Mouse (Mus musculus) frontal cortex, adult (tissue): ENCODE measurements around the gene Dnmt3a.
A peak's percentile ranks its signal among the peaks of the same experiment; 100 is the strongest.

Experiments used
- ATAC-seq: cut with Nextera tagmentation; 2 replicates; pipeline ENCODE4 v1.9.2; 2017; ENCODE audit warnings: mild to moderate bottlenecking, moderate library complexity, mixed read lengths; ENCODE audit not compliant: low TSS enrichment

Dnmt3a gene

DNA sequence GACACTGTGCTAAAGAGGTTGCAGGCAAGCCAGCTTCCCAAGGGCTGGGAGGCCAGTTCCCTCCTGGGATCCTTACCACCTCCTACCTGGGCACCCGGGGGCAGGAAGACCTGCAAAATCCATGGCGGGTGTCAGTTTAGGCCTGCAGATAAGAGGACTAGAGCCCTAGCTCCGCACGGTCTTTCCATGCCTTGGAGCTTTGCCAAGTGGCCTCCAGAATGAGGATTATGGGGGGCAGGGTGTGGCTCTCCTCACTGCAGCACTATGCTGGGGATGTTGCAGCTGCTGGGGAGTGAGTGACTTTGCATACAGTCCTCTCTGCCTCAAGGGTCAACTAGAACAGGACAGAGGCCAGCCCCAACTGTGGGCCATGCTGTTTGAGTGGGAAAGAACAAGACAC is 14.1 kb downstream of the Dnmt3a start:
- ATAC-seq: no peak

- ATAC-seq: peak; percentile 55
Observed at GRCm38 (mm10) chr12:3823408-3823807, 17.6 kb downstream of the Dnmt3a start.

DNA sequence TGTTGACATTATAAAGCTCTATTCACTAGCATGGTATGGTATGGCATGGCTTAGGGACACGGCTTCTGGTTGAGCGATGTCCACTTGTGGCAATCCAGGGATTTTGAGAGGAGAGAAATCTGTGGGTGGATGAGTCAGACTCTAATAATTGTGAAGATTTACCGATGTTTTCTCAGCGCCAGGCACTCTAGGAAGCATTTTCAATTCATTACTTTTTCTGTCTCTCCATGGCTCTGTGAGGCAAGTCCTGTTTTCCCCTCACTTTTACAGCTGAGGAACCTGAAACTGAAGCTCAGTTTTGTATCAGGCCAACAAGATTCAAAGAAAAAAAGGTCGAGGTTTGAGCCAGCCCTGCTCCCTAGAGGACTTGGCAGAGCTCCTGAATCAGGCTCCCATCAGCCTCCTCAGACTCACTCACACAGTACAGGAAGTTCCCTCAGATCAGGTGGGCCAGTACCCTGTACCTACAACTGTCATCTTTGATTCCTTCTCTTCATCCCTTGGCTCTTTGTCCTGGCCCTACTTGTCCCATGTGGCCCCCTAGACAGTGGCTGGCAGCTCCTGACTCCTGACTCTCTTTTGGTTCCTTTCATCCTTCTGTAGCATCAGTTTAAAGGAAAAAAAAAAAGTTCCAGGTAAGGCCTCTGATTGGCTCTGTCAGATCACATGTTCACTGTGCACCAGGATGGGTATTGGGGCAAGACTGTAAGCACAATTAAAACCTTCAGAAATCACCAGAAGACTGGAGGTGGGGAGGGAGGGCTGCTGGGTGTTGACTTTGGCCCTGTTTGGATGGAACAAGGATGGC is 19.3 kb downstream of the Dnmt3a start:
- no peak for ATAC-seq

- ATAC-seq: 0 out of 2 replicates have a peak, but pooled peaks have one; percentile 10
Observed at GRCm38 (mm10) chr12:3825714-3826080, 19.9 kb downstream of the Dnmt3a start.

DNA sequence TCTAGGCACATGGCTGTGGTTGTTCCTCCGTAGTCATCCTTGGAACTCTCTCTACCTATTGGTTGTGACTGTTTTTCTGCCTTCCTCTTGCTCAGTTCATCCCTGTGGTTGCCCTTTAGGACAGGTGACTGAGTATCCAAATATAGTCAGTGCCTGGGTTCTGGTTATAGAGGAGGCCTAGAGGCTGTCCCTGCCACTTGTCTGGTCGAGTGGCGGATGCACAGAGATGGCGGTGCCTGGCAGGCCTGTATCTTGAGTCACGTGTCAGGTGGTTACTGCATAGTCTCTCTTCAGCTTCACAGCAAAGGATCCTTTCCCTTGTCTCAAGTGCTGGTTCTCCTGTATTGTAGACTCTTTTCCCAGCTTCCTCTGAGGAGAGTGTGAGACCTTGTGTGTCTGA is 22.0 kb downstream of the Dnmt3a start:
- no peak for ATAC-seq

DNA sequence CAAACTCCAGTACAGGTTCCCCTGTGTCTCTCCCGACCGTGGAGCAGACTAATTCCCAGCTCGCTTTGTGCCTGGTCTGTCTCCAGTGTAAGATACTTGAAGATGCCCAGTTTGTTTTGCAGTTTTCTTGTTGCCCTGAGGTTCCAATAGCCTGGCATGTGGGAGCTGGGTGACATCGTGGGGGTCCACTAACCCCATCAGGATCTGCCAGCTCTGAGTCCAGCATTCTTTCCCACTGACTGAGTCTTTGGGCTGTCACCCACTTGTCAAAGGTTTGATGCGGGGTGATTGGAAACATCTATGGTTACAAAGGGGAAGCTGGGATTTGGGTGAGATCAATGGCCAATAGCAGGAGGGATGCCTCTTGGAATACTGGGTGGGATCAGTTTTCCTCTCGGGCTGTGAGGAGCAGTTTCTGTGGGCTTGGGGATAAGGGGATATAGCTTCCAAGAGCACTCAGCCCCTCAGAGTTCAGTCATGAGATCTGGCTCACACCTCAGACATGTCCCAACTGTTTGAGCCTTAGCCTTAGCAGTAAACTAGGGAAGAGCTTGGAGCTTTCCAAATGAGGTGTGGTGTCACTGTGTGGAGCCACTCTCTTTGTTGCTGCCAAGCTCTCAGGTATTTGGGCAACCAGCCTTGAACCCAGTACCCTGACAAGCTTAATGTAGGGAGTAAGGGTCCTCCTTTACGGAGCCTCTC is 27.4 kb downstream of the Dnmt3a start:
- 0 out of 2 replicates have a peak, but pooled peaks have one; percentile 10 for ATAC-seq

- ATAC-seq: peak; percentile 62
Observed at GRCm38 (mm10) chr12:3833851-3834273, 28.1 kb downstream of the Dnmt3a start.

- ATAC-seq: peak; percentile 36
Observed at GRCm38 (mm10) chr12:3834373-3835314, 28.8 kb downstream of the Dnmt3a start.

- no peak for ATAC-seq
Observed at GRCm38 (mm10) chr12:3835576-3835975, 29.8 kb downstream of the Dnmt3a start.

DNA sequence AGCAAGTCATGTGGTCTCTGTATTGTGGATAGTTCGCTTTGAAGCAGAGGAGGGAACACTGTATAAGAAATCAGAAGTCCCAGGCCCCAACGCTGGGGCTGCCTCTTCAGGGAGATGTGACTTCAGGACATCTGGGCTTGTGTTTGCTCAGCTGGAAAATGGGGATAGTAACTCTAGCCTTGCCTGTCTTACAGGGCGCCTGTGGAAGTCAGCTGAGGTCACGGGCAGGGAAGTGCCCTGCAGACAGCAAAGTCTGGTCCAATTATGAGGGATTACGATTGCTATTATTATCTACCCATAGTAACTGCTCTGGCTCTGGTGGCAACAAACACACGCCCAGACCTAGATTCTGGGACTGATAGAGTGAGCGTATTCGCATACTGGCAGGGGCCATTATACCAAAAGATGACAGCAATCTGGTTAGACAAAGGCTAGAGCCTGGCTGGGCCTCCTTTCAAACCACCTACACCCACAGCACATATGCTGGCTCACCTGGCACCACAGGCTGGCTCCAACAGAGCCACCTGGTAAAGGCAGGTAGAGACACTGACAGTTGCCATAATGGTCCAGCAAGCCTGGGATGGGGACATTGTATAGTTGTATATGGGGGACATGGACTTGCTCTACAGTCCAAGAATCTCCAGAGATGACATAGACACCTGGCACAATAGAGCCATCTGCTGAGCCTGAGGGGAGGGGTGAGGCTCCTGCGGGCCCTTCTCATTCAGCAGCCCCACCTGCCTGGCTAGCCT is 31.4 kb downstream of the Dnmt3a start:
- no peak for ATAC-seq

DNA sequence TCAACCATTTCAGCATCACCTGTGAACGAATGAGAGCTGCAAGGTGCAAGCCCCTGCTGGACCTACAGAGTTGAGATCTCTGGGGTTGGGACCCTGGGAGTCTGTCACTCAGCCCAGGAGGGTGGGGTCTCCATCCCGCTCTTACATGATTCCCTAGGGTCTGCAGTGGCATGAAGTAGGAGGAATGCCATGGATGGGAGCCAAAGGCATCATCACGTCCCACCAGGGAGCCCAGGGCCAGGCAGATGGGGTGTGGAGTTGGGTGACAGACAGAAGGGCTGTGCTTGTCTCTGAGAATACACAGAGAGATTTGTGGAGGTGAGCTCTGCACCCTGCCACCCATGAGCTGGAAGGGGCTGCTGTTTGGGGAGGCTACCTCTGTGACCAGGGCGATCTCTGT is 32.2 kb downstream of the Dnmt3a start:
- ATAC-seq: no peak

- no peak for ATAC-seq
Observed at GRCm38 (mm10) chr12:3839662-3840061, 33.9 kb downstream of the Dnmt3a start.

DNA sequence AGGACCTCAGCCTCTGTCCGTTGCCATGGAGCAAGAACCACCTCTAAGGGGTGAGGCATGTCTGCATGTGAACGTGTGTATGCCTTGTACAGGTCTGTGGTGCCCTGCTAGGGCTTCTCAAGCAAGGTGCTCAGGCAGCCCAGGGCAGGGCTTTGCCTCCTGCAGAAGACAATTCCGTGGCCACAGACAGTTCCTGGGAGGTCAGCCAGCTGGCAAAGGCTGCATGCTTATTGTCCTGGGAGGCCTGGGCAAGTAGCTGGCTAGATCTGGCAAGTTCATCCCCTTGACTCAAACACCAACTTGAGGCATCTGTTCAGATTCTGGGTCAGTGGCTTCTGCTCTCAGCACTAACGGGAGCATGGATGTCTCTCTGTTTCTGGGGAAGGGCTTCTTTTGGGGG is 35.3 kb downstream of the Dnmt3a start:
- no peak for ATAC-seq

DNA sequence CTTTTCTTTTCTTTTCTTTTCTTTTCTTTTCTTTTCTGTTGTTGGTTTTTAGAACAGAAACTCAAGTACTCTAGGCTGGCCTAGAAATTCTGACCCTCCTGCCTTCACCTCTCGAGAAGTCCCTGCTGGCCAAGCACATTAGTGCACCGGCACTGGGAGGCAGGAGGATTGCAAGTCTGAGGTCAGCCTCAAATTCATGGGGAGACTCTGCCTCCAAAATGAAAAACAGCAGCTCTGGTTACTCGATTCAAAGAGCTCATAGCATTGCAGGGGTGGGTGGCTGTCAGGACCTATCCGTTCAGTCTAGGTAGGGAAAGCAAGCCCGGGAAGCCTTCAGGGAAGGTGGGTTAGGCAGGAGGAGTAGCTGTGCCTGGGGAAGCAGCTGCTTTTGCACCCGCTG is 37.0 kb downstream of the Dnmt3a start:
- ATAC-seq: no peak

DNA sequence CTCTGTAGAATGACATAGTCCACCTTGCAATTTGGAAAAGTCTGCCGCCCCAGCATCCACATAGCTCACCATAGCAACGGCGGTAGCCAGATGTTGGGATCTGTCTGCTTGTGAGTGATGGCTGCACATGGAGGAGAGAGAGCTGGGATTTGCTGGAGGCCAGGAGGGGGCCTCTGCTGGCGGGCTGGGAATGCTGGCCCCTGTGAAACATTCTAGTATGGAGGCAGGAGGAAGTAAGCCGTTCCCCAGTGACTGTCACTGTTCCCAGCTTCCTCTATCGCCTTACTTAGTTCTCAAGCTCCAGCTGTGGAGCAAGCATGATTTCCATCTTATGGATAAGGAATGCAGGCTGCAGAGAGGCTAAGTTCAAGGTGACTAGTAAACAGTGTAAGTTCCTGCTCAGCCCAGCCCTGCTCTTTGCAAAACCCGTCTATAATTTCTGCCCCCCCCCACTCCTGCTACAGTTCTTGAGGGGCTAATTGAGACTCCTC is 37.6 kb downstream of the Dnmt3a start:
- peak; percentile 17; the same call in 1 of the 2 replicates for ATAC-seq

DNA sequence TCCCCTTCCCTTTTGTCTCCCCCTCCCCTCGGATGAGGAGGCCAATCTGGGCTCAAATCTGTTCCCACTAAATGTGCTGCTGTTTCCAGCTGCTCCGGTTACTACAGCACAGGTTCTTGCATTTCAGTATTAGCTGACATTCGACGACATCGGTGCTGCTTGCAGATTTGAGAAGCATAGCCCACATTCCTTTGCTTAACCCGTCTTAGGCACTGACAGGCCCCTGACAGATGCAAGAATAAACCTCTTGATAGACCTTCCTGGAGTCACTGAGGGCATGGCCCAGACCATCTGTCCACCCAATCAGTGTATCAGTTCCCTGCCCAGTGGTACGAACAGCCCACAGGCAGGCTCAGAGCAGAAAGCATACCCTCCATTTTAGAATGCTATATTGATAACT is 38.1 kb downstream of the Dnmt3a start:
- ATAC-seq: no peak

- ATAC-seq: no peak
Observed at GRCm38 (mm10) chr12:3844335-3844734, 38.5 kb downstream of the Dnmt3a start.

- no peak for ATAC-seq
Observed at GRCm38 (mm10) chr12:3849481-3849880, 43.7 kb downstream of the Dnmt3a start.

DNA sequence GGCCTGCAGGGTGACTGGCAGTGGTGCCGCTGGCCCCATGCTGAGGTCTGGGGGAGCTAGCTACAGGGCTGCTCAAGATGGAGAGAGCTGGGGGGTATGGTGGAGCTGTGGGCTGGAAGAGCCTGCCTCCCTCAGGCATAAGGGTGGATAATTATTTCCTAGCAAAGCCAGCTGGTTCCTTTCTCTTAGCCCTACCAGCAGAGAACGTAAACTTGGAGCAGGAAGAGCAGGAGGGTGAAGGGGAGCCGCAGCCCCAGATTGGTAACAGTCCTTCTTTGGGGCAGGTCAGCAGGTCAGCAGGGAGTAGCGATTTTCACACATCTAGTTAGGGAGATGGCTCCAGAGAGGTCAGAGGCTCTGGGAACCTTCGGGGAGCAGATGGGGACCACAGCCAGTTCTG is 44.4 kb downstream of the Dnmt3a start:
- no peak for ATAC-seq

GRCm38 (mm10) chr12:3850731-3851130 is 44.9 kb downstream of the Dnmt3a start:
- no peak for ATAC-seq

GRCm38 (mm10) chr12:3851179-3851578 is 45.4 kb downstream of the Dnmt3a start:
- no peak for ATAC-seq
